Mouse (Mus musculus): Measurements from ENCODE around the gene Plcb2. TPM values are rescaled to one million over a fixed set of nuclear protein-coding genes. Genes with fewer than 3 reads are reported as not detected.

Gene Plcb2
- polyA plus RNA-seq, 1 experiment from 2014 or later, result 0.03 TPM

DNA sequence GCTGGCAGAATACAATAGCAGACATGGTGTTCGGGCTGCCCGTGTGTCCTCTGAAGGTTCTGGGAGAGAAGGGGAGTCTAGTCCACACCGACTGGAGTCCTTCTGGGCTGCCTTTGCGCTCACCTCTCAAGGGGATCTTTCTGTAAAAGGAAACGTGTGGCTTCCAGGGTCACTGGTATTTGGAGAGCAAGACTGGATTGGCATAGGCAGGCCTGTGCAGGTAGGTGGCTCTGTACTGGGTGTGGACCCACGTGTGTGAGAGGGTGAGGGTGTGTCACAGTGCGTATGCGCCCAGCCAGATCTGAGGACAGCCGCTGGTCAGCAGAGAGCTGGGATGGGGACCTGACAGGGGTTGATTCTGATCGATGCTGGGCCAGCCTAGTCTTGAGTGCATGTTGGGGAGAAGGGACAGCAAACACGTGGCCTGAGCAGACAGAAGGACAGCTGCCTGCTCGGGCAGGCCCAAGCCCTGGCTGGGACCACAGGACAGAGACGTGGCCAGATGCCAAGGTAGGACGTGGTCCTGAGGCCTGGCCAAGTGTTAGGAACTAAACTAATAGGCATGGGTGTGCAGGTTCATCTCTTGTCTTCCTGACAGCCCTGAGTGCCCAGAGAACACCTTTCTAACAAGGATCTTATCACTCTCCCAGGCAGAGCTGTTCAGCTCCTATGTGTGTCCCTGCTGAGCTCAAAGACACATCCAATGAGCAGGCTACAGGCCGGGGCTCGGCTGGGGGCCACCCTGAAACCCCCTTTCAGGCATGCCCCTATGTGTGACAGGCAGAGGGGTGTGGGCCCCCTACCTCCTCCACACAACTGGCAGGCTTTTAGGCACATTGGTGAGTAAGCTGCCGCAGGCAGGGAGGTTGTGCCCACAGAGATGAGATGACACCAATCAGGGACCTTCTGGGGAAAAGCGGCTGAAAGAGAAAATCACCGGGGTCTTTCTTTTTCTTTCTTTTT lies 64.2 kb downstream of the Plcb2 start:
- DNase-seq (ENCODE audit: low read depth, low spot score), result no peak
- ChIA-PET CTCF (interaction anchor here (1.0 to 1.5 kb wide), 2 partner anchors 11 to 36 kb away, joined by 3 to 6 read pairs; no protein-coding TSS in a partner anchor), POLR2A (interaction anchor here (2.5 kb wide), 1 partner anchor 8 kb away, joined by 9 read pairs; no protein-coding TSS in a partner anchor)
- ATAC-seq, result no peak
- in situ Hi-C loops (cut with MboI; ENCODE audit: low pct_unique_long_range_greater_than_20kb), result no loop called here
- TF ChIP-seq CTCF (IDR thresholded peaks at IDR 0.05), result no peak
- H3K27me3 ChIP-seq, result no peaks in the 10 kb centered on the region

DNA sequence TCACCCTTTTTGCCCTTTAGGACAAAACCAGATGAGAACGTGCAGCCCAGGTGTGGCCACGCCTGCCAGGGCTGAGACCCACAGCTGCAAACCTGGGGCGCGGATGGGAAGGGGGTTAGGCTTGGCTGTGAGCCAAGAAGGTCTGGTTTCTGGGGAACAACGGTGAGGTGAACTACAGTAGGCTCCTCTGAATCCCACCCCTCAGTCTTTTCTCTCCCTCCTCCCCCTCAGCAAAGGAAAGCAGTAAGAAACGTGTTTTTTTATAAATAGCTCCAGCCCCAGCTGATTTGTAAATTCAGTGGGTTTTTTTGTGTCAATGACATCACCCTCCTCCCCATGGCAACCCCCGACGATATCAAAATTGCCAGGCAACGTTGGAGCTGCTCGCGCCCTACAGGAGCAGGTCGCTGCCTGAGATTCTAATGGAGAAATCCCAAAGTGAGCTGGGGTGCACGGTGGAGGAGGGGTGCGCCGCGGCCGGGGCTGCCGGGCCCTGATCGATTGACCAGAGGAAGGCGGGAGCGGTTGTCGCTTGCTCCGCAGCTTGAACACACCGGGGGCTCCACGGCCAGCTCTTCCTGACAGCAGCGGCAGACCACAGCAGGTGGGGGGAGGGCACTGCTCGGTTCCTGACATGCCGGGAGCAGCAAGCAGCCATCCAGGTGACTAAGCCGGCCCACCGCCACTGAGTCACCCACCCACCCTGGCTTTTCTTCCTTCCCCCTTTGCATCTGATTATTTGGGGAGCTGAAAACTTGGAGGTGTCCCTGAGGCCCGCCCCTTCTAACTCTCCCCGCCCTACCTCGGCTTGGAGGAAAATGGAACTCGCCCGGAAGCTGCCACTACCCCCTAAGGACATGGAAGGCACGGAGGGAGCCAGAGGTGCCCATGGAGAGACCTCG lies 65.1 kb downstream of the Plcb2 start, which contains the start of gene Pak6:
Pak6 (plus strand) TSS at position 402 of the 902 bp plus-strand sequence.
- DNase-seq (ENCODE audit: low read depth, low spot score), result no peak

DNA sequence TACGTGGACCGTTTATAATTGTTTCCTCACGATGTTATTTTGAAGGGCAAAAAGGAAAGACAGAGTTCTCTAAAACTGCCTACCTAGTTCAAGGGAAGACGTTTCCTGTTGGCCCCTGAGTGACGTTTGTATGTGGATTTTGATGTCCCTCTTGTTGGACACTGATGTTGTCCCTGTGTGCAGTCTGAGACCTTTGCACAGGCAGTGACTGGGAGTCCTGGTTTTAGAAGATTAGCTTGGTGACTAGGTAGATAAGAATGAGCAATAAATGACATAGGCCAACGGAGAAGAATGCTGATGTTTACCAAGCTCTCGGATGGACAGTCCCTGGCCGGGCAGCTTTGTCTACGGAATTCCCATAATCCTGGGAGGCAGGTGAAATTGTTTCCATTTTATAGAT lies 66.3 kb downstream of the Plcb2 start:
- POLR2A ChIA-PET, result no interaction called here

More for the DNA sequence above, 65.1 kb downstream of the Plcb2 start, which contains the start of gene Pak6:
- ChIA-PET CTCF (interaction anchor here (1.3 to 1.9 kb wide), 2 partner anchors 9 to 19 kb away, joined by 4 to 5 read pairs; no protein-coding TSS in a partner anchor), POLR2A (no interaction called here)
- no peaks in the 10 kb centered on the region for H3K27me3 ChIP-seq
- no peak for TF ChIP-seq CTCF (IDR thresholded peaks at IDR 0.05)
- ATAC-seq, result no peak
- in situ Hi-C loops (cut with MboI; ENCODE audit: low pct_unique_long_range_greater_than_20kb), result no loop called here

DNA sequence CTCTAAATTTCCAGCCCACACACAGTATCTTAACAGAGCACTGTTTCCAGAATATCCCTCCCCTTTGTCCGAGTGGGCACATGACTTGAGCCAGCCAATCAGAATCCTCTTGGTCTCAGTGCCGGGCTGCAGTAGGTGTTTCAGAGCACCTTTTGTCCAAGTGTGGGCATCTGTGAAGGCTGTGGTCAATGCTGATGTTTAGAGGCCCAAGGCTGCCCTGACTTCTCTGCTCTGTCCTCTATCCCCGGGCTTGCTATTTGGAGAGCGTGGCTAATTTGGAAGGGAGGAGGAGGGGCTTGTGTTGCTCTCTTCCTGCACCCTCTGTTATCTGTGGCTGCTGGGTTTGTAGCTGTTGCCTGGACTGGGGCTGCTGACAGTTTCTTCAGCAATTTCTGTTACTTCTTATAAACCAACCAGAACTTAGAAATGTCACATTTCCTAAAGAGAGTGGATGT lies 68.2 kb downstream of the Plcb2 start:
- in situ Hi-C loops (cut with MboI; ENCODE audit: low pct_unique_long_range_greater_than_20kb), result no loop called here
- H3K27me3 ChIP-seq, result no peaks in the 10 kb centered on the region
- ChIA-PET POLR2A (no interaction called here), CTCF (no interaction called here)
- no peak for DNase-seq (ENCODE audit: low read depth, low spot score)
- ATAC-seq, result no peak
- no peak for TF ChIP-seq CTCF (IDR thresholded peaks at IDR 0.05)

More for the DNA sequence above, 66.3 kb downstream of the Plcb2 start:
- no peak for TF ChIP-seq CTCF (IDR thresholded peaks at IDR 0.05)
- no peak for DNase-seq (ENCODE audit: low read depth, low spot score)
- CTCF ChIA-PET, result interaction anchor here (1.3 to 1.9 kb wide), 2 partner anchors 10 to 21 kb away, joined by 4 to 5 read pairs; no protein-coding TSS in a partner anchor
- H3K27me3 ChIP-seq, result no peaks in the 10 kb centered on the region
- in situ Hi-C loops (cut with MboI; ENCODE audit: low pct_unique_long_range_greater_than_20kb), result no loop called here
- ATAC-seq, result no peak

DNA sequence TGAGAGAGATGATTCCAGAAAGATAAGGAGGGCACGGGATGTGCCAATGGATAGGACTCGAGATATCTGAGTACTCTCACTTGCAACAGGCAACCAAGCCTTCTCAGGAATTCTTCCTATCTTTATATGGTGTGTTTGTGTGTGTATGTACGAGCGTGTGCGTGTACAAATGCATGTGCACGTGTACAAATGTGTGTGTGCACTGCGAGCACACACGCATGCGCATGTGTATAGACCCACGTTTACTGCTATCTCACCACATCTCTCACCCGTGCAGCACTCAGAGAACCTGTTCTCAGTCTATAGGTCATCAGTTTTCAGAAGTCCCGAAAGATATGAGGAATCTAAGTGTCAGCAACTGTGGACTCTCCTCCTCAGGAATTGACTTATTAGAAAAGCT lies 68.7 kb downstream of the Plcb2 start:
- ChIA-PET POLR2A (no interaction called here), CTCF (no interaction called here)
- DNase-seq (ENCODE audit: low read depth, low spot score) (no peak), ATAC-seq (no peak)
- in situ Hi-C loops (cut with MboI; ENCODE audit: low pct_unique_long_range_greater_than_20kb), result no loop called here
- no peak for TF ChIP-seq CTCF (IDR thresholded peaks at IDR 0.05)
- no peaks in the 10 kb centered on the region for H3K27me3 ChIP-seq

DNA sequence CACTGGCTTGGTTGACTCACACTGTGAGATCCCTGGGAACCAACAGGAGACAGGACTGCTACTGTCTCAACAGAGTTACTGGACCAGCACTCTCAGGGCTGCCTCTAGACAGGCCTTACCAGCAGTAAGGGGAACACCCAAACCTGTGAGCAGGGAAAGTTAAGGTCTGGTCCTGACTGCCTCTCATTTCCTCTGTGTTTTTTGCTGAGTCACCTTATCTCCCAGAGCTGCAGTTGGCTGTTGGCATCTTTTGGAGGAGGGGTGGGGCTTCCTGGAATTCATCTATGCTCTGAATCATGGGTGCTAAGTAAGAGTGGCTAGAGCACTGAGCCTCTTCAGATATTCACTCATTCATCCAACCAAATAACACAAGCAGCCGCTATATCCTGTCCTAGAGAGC lies 69.2 kb downstream of the Plcb2 start:
- peak; percentile 75 for ATAC-seq
- POLR2A ChIA-PET, result no interaction called here
- TF ChIP-seq CTCF (IDR thresholded peaks at IDR 0.05), result no peak
- H3K27me3 ChIP-seq, result no peaks in the 10 kb centered on the region
- DNase-seq (ENCODE audit: low read depth, low spot score), result peak; percentile 85
- CTCF ChIA-PET, result no interaction called here
- in situ Hi-C loops (cut with MboI; ENCODE audit: low pct_unique_long_range_greater_than_20kb), result no loop called here

DNA sequence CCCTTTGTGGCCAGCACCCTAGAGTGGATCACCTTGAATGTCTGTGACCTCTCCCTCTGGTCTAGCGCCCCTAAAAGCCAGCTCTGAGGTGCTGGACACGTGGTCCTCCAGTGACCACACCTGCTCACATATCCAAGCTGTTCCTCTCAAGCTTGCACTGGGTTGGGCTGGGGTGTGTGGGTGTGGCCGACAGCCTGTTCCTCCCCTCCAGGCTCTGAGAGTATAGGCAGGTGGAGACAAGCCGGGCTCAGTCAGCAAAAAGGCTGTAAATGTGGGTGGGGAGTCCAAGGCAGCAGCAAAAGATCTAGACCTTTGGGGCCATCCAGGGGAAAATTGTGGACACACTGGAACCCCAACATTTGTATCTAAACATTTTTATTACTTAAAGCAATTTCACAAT lies 69.8 kb downstream of the Plcb2 start:
- in situ Hi-C loops (cut with MboI; ENCODE audit: low pct_unique_long_range_greater_than_20kb), result no loop called here
- no peaks in the 10 kb centered on the region for H3K27me3 ChIP-seq
- DNase-seq (ENCODE audit: low read depth, low spot score) (no peak), ATAC-seq (no peak)
- no peak for TF ChIP-seq CTCF (IDR thresholded peaks at IDR 0.05)
- CTCF ChIA-PET, result interaction anchor here (4.4 kb wide), 1 partner anchor 38 kb away, joined by 18 read pairs; no protein-coding TSS in a partner anchor
- POLR2A ChIA-PET, result no interaction called here

Other genes with a start within 250 kb of the Plcb2 start
- 254 TPM for gene Srp14, start 248.7 kb downstream of the Plcb2 start, polyA plus RNA-seq (2021)
- gene Bmf, start 178.8 kb downstream of the Plcb2 start, polyA plus RNA-seq (2021), result 12.0 TPM
- 44.8 TPM for gene Bub1b, start 130.2 kb downstream of the Plcb2 start, polyA plus RNA-seq (2021)
- gene Pak6, start 65.1 kb downstream of the Plcb2 start, polyA plus RNA-seq (2021), result 0.15 TPM
- gene Ankrd63, start 24.5 kb downstream of the Plcb2 start, polyA plus RNA-seq (2021), result 0.01 TPM
- 25.9 TPM for gene Inafm2, start 17.3 kb upstream of the Plcb2 start, polyA plus RNA-seq (2021)
- gene Ccdc9b, start 34.2 kb upstream of the Plcb2 start, polyA plus RNA-seq (2021), result 31.5 TPM
- not detected for gene Phgr1, start 44.3 kb upstream of the Plcb2 start, polyA plus RNA-seq (2021)
- gene Disp2, start 51.3 kb upstream of the Plcb2 start, polyA plus RNA-seq (2021), result 0.03 TPM
- 64.4 TPM for gene Knstrn, start 85.6 kb upstream of the Plcb2 start, polyA plus RNA-seq (2021)
- 36.8 TPM for gene Ivd, start 133.5 kb upstream of the Plcb2 start, polyA plus RNA-seq (2021)
- gene Bahd1, start 171.9 kb upstream of the Plcb2 start, polyA plus RNA-seq (2021), result 22.9 TPM
- gene Chst14, start 198.1 kb upstream of the Plcb2 start, polyA plus RNA-seq (2021), result 32.3 TPM